Mouse (Mus musculus): Measurements from ENCODE around the gene Syne4.

- TF ChIP-seq CTCF (IDR thresholded peaks at IDR 0.05) (no peak), POLR2A (IDR thresholded peaks at IDR 0.05; ENCODE audit: insufficient read depth, low read depth, low read length) (no peak)
Measured at GRCm38 (mm10) chr7:30322865-30323264, 8.3 kb downstream of the Syne4 start.
